Mouse (Mus musculus): ENCODE measurements around the gene Pafah1b3. TPM values are rescaled to one million over a fixed set of nuclear protein-coding genes. Genes with fewer than 3 reads are reported as not detected.

The Pafah1b3 gene
- polyA plus RNA-seq, 2 experiments: 234 to 266 TPM

GRCm38 (mm10) chr7:25251071-25251791 lies 46.6 kb downstream of the Pafah1b3 start:
- Histone ChIP-seq H3K36me3 (ENCODE audit: control insufficient read depth, insufficient read depth, low read length) (peaks cover 3% of the 10 kb centered on the region; the same call in 1 of the 2 replicates), H3K4me1 (ENCODE audit: control insufficient read depth, insufficient read depth, low read length) (peaks cover 33% of the 10 kb centered on the region), H3K27ac (replicated peaks; ENCODE audit: low read depth, low read length) (peak overlapping the region; percentile 97), H3K27me3 (ENCODE audit: control insufficient read depth, insufficient read depth, low read length) (no peaks in the 10 kb centered on the region), H3K4me2 (replicated peaks; ENCODE audit: low read depth, low read length, severe bottlenecking) (peak overlapping the region; percentile 95), H3K9me3 (ENCODE audit: control insufficient read depth, low read length) (no peaks in the 10 kb centered on the region), H3K9ac (ENCODE audit: low read depth, low read length, severe bottlenecking) (peak overlapping the region; percentile 91), H3K4me3 (replicated peaks; ENCODE audit: low read length) (peak overlapping the region; percentile 99)
- DNase-seq (ENCODE audit: low spot score) (peak; percentile 87), ATAC-seq (ENCODE audit: low FRiP score, low read depth) (peak; percentile 51)
- 2% methylated on average over 22 of the region's 22 CpGs for WGBS
- no peak for TF ChIP-seq POLR2A (IDR thresholded peaks at IDR 0.05; ENCODE audit: borderline replicate concordance, extremely low read depth, insufficient read depth, insufficient read length)

DNA sequence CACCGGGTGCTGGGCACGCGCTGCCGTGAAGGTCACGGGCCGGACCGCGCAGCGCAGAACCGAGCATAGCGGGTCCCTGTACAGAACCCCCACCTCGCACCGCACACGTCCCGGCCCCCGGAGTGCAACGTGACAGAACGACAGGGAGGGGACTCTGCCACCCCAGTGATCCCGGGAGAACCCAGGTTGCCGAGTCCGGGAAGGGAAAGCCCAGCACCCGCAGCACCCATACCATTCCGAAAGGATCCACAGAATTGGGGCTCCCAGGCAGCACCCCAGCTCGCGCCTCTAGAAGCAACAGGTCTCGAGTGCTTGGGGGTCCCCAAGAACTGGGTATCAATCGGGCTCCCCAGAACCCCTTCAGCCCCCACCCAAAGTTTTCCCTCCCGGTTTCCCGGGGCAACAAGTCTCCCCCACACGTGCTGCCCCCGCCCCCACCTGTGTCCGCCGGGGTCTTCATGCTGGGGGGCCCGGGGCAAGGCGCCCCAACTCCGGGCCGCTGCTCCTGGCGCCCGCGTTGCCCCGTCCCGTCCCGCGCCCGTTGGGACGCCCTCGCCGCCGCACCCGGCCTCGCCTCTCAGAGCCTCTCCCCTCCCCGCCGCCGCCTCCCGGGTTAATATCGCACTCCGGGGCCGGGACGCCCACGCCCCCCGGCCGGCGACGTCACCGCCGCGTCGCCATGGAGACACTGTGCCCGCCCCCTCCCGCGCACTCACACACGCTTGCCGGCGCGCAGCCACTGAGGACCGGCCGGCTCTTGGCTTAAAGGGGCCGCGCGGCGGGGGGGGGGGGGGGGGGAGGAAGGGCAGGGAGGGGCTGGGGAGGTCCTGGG lies 47.4 kb downstream of the Pafah1b3 start, which contains the start of gene Erf:
Gene Erf, minus strand, starts transcription at position 621 of the 832 bp plus-strand sequence.
- Histone ChIP-seq H3K4me1 (ENCODE audit: control insufficient read depth, insufficient read depth, low read length) (peaks cover 42% of the 10 kb centered on the region), H3K9ac (ENCODE audit: low read depth, low read length, severe bottlenecking) (peak within 1 kb of the TSS; percentile 91), H3K9me3 (ENCODE audit: control insufficient read depth, low read length) (no peaks in the 10 kb centered on the region), H3K36me3 (ENCODE audit: control insufficient read depth, insufficient read depth, low read length) (peaks cover 11% of the 10 kb centered on the region), H3K27me3 (ENCODE audit: control insufficient read depth, insufficient read depth, low read length) (no peaks in the 10 kb centered on the region), H3K4me3 (replicated peaks; ENCODE audit: low read length) (peak within 1 kb of the TSS; percentile 99), H3K4me2 (replicated peaks; ENCODE audit: low read depth, low read length, severe bottlenecking) (peak within 1 kb of the TSS; percentile 95), H3K27ac (replicated peaks; ENCODE audit: low read depth, low read length) (peak within 1 kb of the TSS; percentile 97)
- WGBS: 4% methylated on average over 53 of the region's 81 CpGs
- TF ChIP-seq POLR2A (IDR thresholded peaks at IDR 0.05; ENCODE audit: borderline replicate concordance, extremely low read depth, insufficient read depth, insufficient read length): no peak
- ATAC-seq (ENCODE audit: low FRiP score, low read depth) (peak; percentile 85), DNase-seq (ENCODE audit: low spot score) (peak; percentile 89)

- under 1% methylated on average over 34 of the region's 73 CpGs for WGBS
- Histone ChIP-seq H3K9ac (ENCODE audit: low read depth, low read length, severe bottlenecking) (peak overlapping the region; percentile 91), H3K4me3 (replicated peaks; ENCODE audit: low read length) (peak overlapping the region; percentile 99), H3K9me3 (ENCODE audit: control insufficient read depth, low read length) (no peaks in the 10 kb centered on the region), H3K27me3 (ENCODE audit: control insufficient read depth, insufficient read depth, low read length) (no peaks in the 10 kb centered on the region), H3K4me2 (replicated peaks; ENCODE audit: low read depth, low read length, severe bottlenecking) (peak overlapping the region; percentile 95), H3K36me3 (ENCODE audit: control insufficient read depth, insufficient read depth, low read length) (peaks cover 20% of the 10 kb centered on the region), H3K27ac (replicated peaks; ENCODE audit: low read depth, low read length) (peak overlapping the region; percentile 97), H3K4me1 (ENCODE audit: control insufficient read depth, insufficient read depth, low read length) (peaks cover 49% of the 10 kb centered on the region)
- peak; percentile 67 for ATAC-seq (ENCODE audit: low FRiP score, low read depth)
- no peak for TF ChIP-seq POLR2A (IDR thresholded peaks at IDR 0.05; ENCODE audit: borderline replicate concordance, extremely low read depth, insufficient read depth, insufficient read length)
- DNase-seq (ENCODE audit: low spot score): peak; percentile 85
These were observed 48.3 kb downstream of the Pafah1b3 start for GRCm38 (mm10) chr7:25249314-25250140.

GRCm38 (mm10) chr7:25248846-25249313 lies 48.9 kb downstream of the Pafah1b3 start:
- no peak for DNase-seq (ENCODE audit: low spot score)

More at GRCm38 (mm10) chr7:25248846-25249313, 48.9 kb downstream of the Pafah1b3 start:
- ATAC-seq (ENCODE audit: low FRiP score, low read depth): no peak
- peak overlapping the region; percentile 99 for H3K4me3 ChIP-seq (replicated peaks; ENCODE audit: low read length)
- no peak for TF ChIP-seq POLR2A (IDR thresholded peaks at IDR 0.05; ENCODE audit: borderline replicate concordance, extremely low read depth, insufficient read depth, insufficient read length)
- H3K4me1 ChIP-seq (ENCODE audit: control insufficient read depth, insufficient read depth, low read length): peaks cover 53% of the 10 kb centered on the region
- peaks cover 26% of the 10 kb centered on the region for H3K36me3 ChIP-seq (ENCODE audit: control insufficient read depth, insufficient read depth, low read length)
- WGBS: under 1% methylated on average over 22 of the region's 25 CpGs
- no peaks in the 10 kb centered on the region for H3K9me3 ChIP-seq (ENCODE audit: control insufficient read depth, low read length)
- peak overlapping the region; percentile 91 for H3K9ac ChIP-seq (ENCODE audit: low read depth, low read length, severe bottlenecking)
- H3K27me3 ChIP-seq (ENCODE audit: control insufficient read depth, insufficient read depth, low read length): no peaks in the 10 kb centered on the region
- peak overlapping the region; percentile 97 for H3K27ac ChIP-seq (replicated peaks; ENCODE audit: low read depth, low read length)
- H3K4me2 ChIP-seq (replicated peaks; ENCODE audit: low read depth, low read length, severe bottlenecking): peak overlapping the region; percentile 95
